Mouse (Mus musculus): ENCODE data around the gene Snrpd3.
"Not testable (repeated sequence)": the region's sequence is repeated elsewhere in the genome, so short reads cannot be mapped to it uniquely, and the experiment has no call there.

Snrpd3 gene

DNA sequence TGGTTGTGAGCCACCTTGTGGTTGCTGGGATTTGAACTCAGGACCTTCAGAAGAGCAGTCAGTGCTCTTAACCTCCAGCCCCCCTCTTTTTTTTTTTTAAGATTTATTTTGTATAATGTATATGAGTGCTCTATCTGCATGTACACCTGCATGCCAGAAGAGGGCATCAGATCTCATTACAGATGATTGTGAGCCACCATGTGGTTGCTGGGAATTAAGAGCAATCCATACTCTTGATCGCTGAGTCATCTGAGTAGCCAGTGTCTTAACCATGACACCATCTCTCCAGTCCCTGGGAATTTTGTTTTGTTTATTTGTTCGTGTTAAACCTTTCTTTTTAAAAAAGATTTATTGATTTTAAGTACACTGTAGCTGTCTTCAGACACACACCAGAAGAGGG, 49.4 kb downstream of the Snrpd3 start:
- DNase-seq (ENCODE audit: low spot score): not testable (repeated sequence)

DNA sequence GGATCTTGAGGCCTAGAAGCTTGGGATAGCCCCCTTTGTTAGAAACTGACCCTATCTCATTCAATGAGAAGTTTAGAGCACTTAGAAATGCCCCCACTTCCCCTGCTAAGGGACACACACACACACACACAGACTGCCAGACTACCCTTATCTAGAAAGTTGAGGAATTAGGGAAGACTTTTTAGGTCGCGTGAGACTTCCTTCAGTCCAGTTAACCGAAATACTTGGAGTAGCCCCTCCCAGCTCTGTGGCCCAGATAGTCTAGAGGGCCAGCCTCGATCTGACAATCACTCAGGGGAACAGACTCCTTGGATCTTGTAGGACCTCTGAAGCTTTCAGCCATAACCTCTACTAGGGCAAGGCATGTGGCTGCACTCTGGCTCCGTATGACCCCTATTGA, 50.7 kb downstream of the Snrpd3 start:
- DNase-seq (ENCODE audit: low spot score): no peak

DNA sequence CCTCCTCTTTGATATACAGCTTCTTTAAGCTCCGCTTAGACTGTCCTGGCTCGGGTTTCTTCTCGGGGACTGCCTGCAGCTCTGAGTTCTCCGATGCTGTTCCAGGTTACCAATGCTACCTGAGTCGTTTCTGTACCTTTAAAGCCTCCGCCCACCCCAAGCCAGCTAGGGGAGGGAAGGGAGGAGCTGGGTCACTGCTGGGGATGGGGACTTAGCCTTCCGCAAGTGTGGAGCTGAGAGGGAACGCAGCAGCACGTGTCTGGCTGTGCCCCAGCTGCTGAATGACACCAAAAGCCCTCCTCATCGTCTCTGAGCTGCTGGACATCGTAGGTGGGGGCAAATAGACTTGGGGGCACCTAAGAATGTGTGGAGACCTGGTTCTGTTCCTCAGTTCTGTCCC, 51.1 kb downstream of the Snrpd3 start:
- DNase-seq (ENCODE audit: low spot score): no peak

DNA sequence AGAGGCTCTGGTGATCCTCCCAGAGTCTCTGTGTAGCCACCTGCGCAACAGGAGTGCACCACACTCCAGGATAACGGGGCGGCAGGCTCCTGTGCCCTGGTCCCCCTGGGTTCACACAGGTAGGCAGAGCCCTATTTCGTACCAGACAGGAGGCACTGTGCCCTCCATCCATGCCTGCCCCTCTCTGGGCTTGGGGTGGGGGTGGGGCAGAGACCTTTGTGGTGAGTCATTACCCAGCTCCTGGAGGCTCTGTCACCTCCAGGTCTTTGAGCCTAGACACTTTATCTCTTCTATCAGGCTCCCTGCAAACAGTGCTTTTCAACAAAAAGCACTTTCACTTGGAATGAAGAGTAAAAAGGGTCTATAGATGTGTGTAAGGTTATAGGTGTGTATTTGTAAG, 51.5 kb downstream of the Snrpd3 start:
- no peak for DNase-seq (ENCODE audit: low spot score)

DNA sequence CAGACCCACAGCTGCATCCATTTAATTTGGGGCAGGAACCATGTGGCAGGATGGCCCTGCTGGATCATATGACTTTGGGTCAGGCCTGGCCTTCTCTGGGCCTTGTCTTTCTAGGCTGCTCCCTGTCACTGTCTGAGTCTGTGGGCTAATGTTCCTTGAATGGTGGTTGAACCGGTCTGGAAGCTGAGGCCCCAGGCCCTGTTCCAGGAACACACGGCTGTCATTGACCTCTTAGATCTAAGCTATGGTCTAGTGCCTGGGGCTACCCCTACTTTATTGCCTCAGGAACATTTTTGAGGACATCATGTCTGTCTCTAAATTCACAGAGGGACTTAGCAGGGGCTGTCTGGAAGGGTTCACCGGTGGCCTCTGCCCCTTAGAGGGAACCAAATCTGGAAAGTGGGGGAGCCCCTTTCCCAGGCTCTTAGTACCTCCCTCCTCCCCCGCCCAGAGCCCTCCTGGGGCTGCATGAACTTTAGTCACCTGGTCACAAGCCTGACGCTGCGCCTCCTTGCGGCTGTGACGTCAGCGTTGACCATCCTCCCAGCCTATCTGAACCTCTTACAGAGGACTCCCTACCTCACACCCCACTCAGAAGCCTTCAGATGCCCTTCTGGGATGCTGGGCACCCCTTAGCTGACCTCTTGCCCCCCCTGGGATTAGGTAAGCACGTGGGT, 53.8 kb downstream of the Snrpd3 start:
- no peak for DNase-seq (ENCODE audit: low spot score)

DNA sequence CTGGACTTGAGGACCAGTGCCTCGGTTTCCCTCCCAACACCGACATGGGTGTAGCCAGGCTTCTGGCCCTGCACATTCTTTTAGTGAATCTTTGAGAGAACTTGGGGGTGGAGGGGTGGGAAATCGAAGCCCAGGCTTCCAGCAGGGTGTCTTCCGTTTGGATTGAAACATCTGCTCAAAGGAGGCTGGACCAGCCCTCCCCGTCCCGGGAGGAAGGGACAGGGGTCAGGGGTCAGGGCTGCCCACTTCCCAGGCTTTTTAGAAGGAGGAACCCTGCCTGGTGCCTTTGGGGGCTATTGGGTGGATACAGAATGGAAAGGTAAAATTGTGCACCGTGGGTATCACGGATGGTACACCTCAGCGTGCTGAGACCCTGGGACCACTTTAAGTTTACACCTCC, 54.6 kb downstream of the Snrpd3 start:
- DNase-seq (ENCODE audit: low spot score): no peak

DNA sequence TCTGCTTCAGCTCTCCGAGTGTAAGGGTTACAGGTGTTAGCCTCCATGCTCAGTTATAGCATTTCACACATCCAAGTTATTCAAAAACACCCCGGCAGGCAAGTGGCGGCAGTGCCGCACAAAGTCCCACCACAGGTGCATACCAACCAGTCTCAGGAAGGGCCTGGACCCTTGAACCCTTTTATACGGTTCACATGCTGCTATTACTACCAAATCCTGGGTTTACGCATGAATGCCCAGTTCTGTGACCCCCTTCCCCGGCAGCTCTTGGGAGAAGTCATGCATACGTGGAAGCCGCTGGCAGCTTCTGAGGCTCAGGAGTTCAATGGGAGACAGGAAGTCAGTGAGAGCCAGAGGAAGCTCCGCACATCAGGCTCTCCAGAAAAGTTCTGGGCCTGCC, 55.8 kb downstream of the Snrpd3 start:
- DNase-seq (ENCODE audit: low spot score): no peak

DNA sequence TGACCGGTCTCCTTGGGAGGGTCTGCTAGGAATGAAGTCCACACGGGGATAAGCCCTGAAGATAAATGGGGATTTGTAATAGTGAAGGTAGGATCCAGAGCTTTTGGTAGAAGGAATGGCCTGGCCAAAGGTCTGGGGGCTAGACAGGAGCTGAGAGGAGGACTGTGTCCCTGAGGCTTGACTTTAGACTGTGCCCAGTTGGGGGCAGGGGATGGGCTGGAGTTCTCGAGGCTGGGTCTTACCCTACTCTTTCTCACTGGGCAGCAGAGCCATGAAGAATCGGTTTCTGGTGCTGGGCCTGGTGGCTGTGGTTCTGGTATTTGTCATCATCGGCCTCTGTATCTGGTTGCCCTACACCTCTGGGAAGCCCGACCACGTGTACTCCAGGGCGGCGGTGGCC, 56.6 kb downstream of the Snrpd3 start:
- DNase-seq (ENCODE audit: low spot score): no peak

DNA sequence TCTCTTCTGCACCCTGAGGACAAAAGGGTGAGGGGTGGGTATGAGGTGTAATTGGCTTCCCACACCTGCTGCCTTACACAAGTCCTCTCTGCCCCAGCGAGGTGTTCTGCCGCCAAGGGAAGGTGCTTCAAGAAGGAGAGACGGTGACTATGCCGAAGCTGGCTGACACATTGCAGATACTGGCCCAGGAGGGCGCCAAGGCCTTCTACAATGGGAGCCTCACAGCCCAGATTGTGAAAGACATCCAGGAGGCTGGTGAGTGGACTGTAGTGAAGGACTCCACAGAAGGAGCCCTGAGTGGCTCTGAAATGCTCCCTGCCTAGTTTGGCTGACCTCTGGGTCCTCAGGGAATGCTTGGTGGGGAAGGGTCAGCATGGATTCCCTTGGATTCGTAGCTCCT, 61.8 kb downstream of the Snrpd3 start:
- DNase-seq (ENCODE audit: low spot score): no peak

DNA sequence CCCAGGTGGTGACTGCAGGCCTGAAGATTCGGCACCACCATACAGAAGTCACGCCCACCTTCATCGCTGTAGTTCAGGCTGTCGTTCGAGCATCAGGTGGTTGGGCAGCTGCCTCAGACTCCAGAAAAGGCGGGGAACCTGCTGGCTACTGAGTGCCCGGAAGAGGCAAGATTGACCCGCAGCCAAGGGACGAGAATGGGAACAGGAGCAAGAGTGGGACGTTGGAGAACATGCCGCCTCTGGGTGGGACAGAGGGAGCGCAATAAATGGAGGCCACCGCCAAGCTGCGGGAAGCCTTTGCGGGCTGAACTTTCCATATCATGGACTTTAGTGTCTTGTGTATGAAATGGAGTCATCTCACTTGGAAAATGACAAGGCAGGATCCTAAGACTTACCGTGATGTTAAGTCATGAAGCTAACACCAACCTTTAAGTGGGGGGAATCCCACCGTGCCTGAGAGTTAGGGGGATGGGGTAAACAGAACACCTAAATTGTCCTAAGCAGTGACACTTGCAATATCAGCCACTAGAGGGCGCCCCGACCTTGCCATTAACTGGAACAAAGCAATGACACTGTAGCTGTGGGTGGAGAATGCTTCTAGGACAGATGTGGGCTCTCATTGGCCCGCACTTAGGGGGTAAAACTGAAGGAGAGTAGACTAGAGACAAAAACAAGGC, 68.7 kb downstream of the Snrpd3 start:
- peak; percentile 88 for DNase-seq (ENCODE audit: low spot score)

DNA sequence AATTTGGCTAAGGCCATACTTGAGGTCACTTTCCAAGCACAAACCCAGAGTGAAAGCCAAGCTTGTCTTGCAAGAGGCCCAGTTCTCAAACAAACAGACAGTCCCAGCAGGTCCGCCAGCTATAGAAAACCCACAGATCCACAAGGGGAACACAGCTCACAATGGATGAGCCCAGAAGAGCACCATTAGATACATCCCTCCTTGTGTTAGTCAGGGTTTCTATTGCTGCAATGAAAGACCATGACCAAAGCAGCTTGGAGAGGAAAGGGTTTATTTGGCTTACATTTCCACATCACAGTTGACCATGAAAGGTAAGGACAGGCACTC, 69.2 kb downstream of the Snrpd3 start:
- no peak for DNase-seq (ENCODE audit: low spot score)

All from urinary bladder, postnatal 14 days (tissue).